Mouse (Mus musculus) liver, adult 2 months (tissue): ENCODE measurements around the gene Iqcf1.

Experiments
- CTCF ChIP-seq: fragments of 200-500 bp; IDR thresholded peaks from 2 replicates; pipeline ENCODE4 v1.5.1; 2011; ENCODE audit warnings: low read depth, low read length, control low read depth
- POLR2A ChIP-seq: fragments of 200-500 bp; IDR thresholded peaks from 2 replicates; pipeline ENCODE4 v1.6.1; 2011; ENCODE audit warnings: low read length, control low read depth; ENCODE audit not compliant: insufficient read depth; ENCODE audit errors: extremely low read depth

DNA sequence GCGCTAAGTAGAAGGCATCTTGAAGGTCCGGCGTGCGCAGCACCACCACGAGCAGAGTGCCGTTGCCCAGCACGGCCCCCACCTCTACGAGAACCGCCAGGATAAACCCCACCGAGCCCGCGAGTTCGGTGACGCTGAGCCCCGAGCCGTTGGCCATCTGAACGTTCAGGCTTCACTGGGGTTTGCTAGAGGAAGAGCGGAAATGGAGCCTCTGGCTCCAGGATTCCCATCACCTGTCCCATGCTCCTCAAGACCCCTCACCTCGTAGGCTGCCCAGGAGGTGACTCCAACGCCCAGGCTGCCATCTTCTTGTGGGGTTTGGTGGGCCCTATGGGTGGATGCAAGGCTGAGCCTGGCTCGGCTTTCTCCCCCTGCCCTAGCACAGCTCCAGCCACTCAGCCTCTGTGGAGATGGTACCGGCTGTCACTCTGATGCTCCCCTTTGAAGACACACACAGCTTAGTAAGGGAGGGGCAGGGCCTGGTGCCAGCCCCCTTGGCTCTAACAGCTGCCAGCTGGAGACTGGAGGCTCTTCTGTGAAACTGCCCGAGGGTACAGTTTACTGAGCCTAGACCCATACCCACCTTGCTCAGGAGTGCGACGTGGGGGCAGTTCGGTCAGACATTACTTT lies 34.1 kb upstream of the Iqcf1 start, which contains the start of gene Gpr62:
- TF ChIP-seq CTCF (no peak), POLR2A (no peak)
